Mouse (Mus musculus) effector memory CD4-positive, alpha-beta T cell, adult 5 months (primary cell): ENCODE data around the gene Ifnab. TPM values are rescaled to one million over a fixed set of nuclear protein-coding genes. Genes with fewer than 3 reads are reported as not detected.

ENCODE experiments used
- polyA plus RNA-seq: library from polyadenylated mRNA; unstranded; fragments of 100-300 nt; shearing (Covaris generic); gene quantifications from one replicate; pipeline ENCODE4 v1.2.1, GENCODE M21; 2017

Gene Ifnab
- polyA plus RNA-seq = not detected

DNA sequence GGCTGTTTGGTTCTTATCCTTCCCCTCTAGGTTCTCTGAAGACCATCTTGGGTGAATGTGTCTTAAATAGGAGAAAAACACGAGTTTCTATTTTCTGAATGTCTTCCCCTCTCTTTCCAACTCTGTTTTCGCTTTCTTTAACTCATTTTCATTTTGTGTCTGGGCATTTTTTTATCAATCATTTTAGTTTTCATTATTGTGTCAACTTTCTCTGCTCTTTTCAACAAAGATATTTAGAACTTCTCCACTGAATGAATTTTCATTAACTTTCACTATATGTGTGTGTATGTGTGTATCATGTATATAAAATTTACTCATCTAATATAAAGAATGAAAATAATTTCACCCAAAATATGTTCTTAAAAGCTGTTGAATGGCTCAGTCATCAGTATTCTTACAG, at the start of gene Ifnab:
Gene Ifnab, minus strand, starts transcription at position 101 of the 400 bp plus-strand sequence.

GRCm38 (mm10) chr4:88721791-88722721, 30.9 kb upstream of the Ifnab start, which contains the start of the genes Gm26566 and Klhl9:
Gene Gm26566 (plus strand): TSS chr4:88721805.
Gene Klhl9 (minus strand): TSS chr4:88722465.

GRCm38 (mm10) chr4:88683812-88684211, 7.3 kb downstream of the Ifnab start, which contains the start of gene Ifna2:
Gene Ifna2 (minus strand): TSS chr4:88683912.

GRCm38 (mm10) chr4:88676824-88677223, 14.3 kb downstream of the Ifnab start, which contains the start of gene Ifna16:
Gene Ifna16 (minus strand): TSS chr4:88676924.

GRCm38 (mm10) chr4:88644359-88644758, 46.8 kb downstream of the Ifnab start, which contains the start of gene Ifna13:
Gene Ifna13 (minus strand): TSS chr4:88644459.

Other genes with a start within 250 kb of the Ifnab start
- gene Ifnb1, start 168.6 kb downstream of the Ifnab start, polyA plus RNA-seq = 0.69 TPM
- gene Ifna15, start 133.1 kb downstream of the Ifnab start, polyA plus RNA-seq = not detected
- gene Ifna14, start 119.6 kb downstream of the Ifnab start, polyA plus RNA-seq = not detected
- not detected for gene Ifna9, start 99.0 kb downstream of the Ifnab start, polyA plus RNA-seq
- not detected for gene Ifna12, start 88.0 kb downstream of the Ifnab start, polyA plus RNA-seq
- not detected for gene C87499, start 56.9 kb downstream of the Ifnab start, polyA plus RNA-seq
- not detected for gene Ifna13, start 46.9 kb downstream of the Ifnab start, polyA plus RNA-seq
- gene Ifna16, start 14.4 kb downstream of the Ifnab start, polyA plus RNA-seq = not detected
- not detected for gene Ifna2, start 7.4 kb downstream of the Ifnab start, polyA plus RNA-seq
- gene Gm26566, start 30.4 kb upstream of the Ifnab start, polyA plus RNA-seq = 0.66 TPM
- 19.4 TPM for gene Klhl9, start 31.1 kb upstream of the Ifnab start, polyA plus RNA-seq
- not detected for gene Gm13271, start 63.5 kb upstream of the Ifnab start, polyA plus RNA-seq
- not detected for gene Gm13283, start 68.8 kb upstream of the Ifnab start, polyA plus RNA-seq
- not detected for gene Gm13290, start 82.5 kb upstream of the Ifnab start, polyA plus RNA-seq
- not detected for gene Gm13289, start 85.6 kb upstream of the Ifnab start, polyA plus RNA-seq
- gene Gm13272, start 88.5 kb upstream of the Ifnab start, polyA plus RNA-seq = not detected
- not detected for gene Ifnz, start 90.8 kb upstream of the Ifnab start, polyA plus RNA-seq
- gene Gm13276, start 94.3 kb upstream of the Ifnab start, polyA plus RNA-seq = not detected
- not detected for gene Gm13277, start 97.3 kb upstream of the Ifnab start, polyA plus RNA-seq
- gene Gm13278, start 100.2 kb upstream of the Ifnab start, polyA plus RNA-seq = not detected
- not detected for gene Gm13275, start 103.1 kb upstream of the Ifnab start, polyA plus RNA-seq
- not detected for gene Gm13279, start 106.0 kb upstream of the Ifnab start, polyA plus RNA-seq
- 0.65 TPM for gene Gm13285, start 108.3 kb upstream of the Ifnab start, polyA plus RNA-seq
- gene Gm13287, start 111.9 kb upstream of the Ifnab start, polyA plus RNA-seq = not detected
- gene Gm13288, start 114.2 kb upstream of the Ifnab start, polyA plus RNA-seq = 0.32 TPM
- not detected for gene Ifna7, start 124.9 kb upstream of the Ifnab start, polyA plus RNA-seq
- gene Ifna11, start 128.6 kb upstream of the Ifnab start, polyA plus RNA-seq = not detected
- gene Ifna6, start 136.1 kb upstream of the Ifnab start, polyA plus RNA-seq = not detected
- gene Ifna5, start 144.2 kb upstream of the Ifnab start, polyA plus RNA-seq = not detected
- not detected for gene Ifna4, start 150.5 kb upstream of the Ifnab start, polyA plus RNA-seq
- not detected for gene Ifna1, start 158.7 kb upstream of the Ifnab start, polyA plus RNA-seq
- gene Ifne, start 188.8 kb upstream of the Ifnab start, polyA plus RNA-seq = not detected